Mouse (Mus musculus) heart, adult 2 months (tissue): ENCODE results near the gene Ppt2. TPM values are rescaled to one million over a fixed set of nuclear protein-coding genes. Genes with fewer than 3 reads are reported as not detected.

ENCODE experiments used
- DNase-seq, 2 experiments: peaks; one replicate each; pipeline ENCODE4 v3.0.0; 2021
- H3K27ac ChIP-seq: fragments of 200-600 bp; 2 replicates; pipeline ENCODE4 v1.8.1; 2022
- H3K27me3 ChIP-seq: fragments of 200-500 bp; 2 replicates; pipeline ENCODE4 v1.6.1; 2012; ENCODE audit warnings: mild to moderate bottlenecking, low read length, inconsistent platforms, mixed read lengths; ENCODE audit not compliant: control insufficient read depth, insufficient read depth
- H3K36me3 ChIP-seq: fragments of 200-500 bp; 2 replicates; pipeline ENCODE4 v1.6.1; 2012; ENCODE audit warnings: low read length, inconsistent platforms; ENCODE audit not compliant: control insufficient read depth, insufficient read depth
- H3K4me1 ChIP-seq: fragments of 200-500 bp; 2 replicates; pipeline ENCODE4 v1.6.1; 2011; ENCODE audit warnings: low read length; ENCODE audit not compliant: control insufficient read depth, insufficient read depth
- H3K4me3 ChIP-seq: fragments of 200-600 bp; 2 replicates; pipeline ENCODE4 v1.8.1; 2022
- H3K79me2 ChIP-seq: fragments of 200-500 bp; replicated peaks from 2 replicates; pipeline ENCODE4 v1.6.1; 2012; ENCODE audit warnings: mild to moderate bottlenecking, inconsistent platforms, low read length, moderate library complexity, mixed read lengths; ENCODE audit not compliant: control insufficient read depth, insufficient read depth
- H3K9ac ChIP-seq: fragments of 200-500 bp; 2 replicates; pipeline ENCODE4 v1.6.1; 2012; ENCODE audit warnings: low read depth, mild to moderate bottlenecking, control low read depth, inconsistent platforms, low read length, mixed read lengths
- CTCF ChIP-seq: fragments of 200-600 bp; IDR thresholded peaks from 2 replicates; pipeline ENCODE4 v1.8.1; 2022; ENCODE audit warnings: antibody characterized with exemption, mild to moderate bottlenecking, moderate library complexity
- EP300 ChIP-seq: fragments of 200-500 bp; IDR thresholded peaks from 2 replicates; pipeline ENCODE4 v1.6.1; 2011; ENCODE audit warnings: low read depth, low read length, control low read depth; ENCODE audit not compliant: insufficient read depth
- POLR2A ChIP-seq: fragments of 200-500 bp; IDR thresholded peaks from 2 replicates; pipeline ENCODE4 v1.6.1; 2011; ENCODE audit warnings: mild to moderate bottlenecking, low read depth, low read length, control low read depth; ENCODE audit not compliant: insufficient read depth
- WGBS: fragments of 180-500 bp; shearing (Covaris S2); methylation state at CpG from one replicate; pipeline ENCODE4 v1.1.7; 2018; 5-methylcytosine and 5-hydroxymethylcytosine counted together
- intact Hi-C: fragments of 180-260 bp; cut with DNase I; formaldehyde crosslinking; loops from one replicate; pipeline ENCODE4 v1.15.1; 2025
- polyA plus RNA-seq: library from polyadenylated mRNA; depleted of rRNA; stranded (reverse); fragments of >200 nt; gene quantifications from 2 replicates; pipeline ENCODE4 v1.2.3, GENCODE M21; 2012
- total RNA-seq, 2 experiments: library from RNA; stranded (reverse); gene quantifications; 2 replicates each; pipeline ENCODE4 v1.2.3; 2021

Ppt2 gene
- total and polyA plus RNA-seq, 3 experiments: 50.5 to 63.9 (median 53.0) TPM

- peak in 1 of 2 experiments; percentile 54 for DNase-seq
- TF ChIP-seq POLR2A: no peak
- no peak for TF ChIP-seq EP300
- TF ChIP-seq CTCF: no peak
- H3K9ac ChIP-seq: no peak overlapping the region
- peak overlapping the region; percentile 83 for H3K27ac ChIP-seq
- 76% methylated on average over 13 of the region's 13 CpGs for WGBS
- no peaks in the 10 kb centered on the region for H3K36me3 ChIP-seq
- no peaks in the 10 kb centered on the region for H3K79me2 ChIP-seq
- no peak overlapping the region for H3K4me3 ChIP-seq
- no peaks in the 10 kb centered on the region for H3K27me3 ChIP-seq
- peaks cover 26% of the 10 kb centered on the region for H3K4me1 ChIP-seq
- intact Hi-C loops: loop anchor here (1.0 to 2.0 kb wide), 2 partner anchors 26 to 59 kb away; no protein-coding TSS in a partner anchor
These were observed 26.1 kb upstream of the Ppt2 start for GRCm38 (mm10) chr17:34654392-34654791.

- Histone ChIP-seq H3K9ac (no peak overlapping the region), H3K36me3 (no peaks in the 10 kb centered on the region), H3K27me3 (no peaks in the 10 kb centered on the region), H3K27ac (peak overlapping the region; percentile 83), H3K4me1 (peaks cover 23% of the 10 kb centered on the region), H3K4me3 (no peak overlapping the region), H3K79me2 (no peaks in the 10 kb centered on the region)
- DNase-seq: peak; percentile 61 to 76
- intact Hi-C loops: loop anchor here (1.0 to 2.0 kb wide), 2 partner anchors 27 to 59 kb away; no protein-coding TSS in a partner anchor
- TF ChIP-seq EP300 (no peak), CTCF (peak; percentile 93)
- 68% methylated on average over 9 of the region's 9 CpGs for WGBS
These were observed 25.5 kb upstream of the Ppt2 start for GRCm38 (mm10) chr17:34653746-34654285.

GRCm38 (mm10) chr17:34652985-34653384 is 24.7 kb upstream of the Ppt2 start:
- no peaks in the 10 kb centered on the region for H3K36me3 ChIP-seq
- peaks cover 23% of the 10 kb centered on the region for H3K4me1 ChIP-seq
- H3K4me3 ChIP-seq: no peak overlapping the region
- no peak overlapping the region for H3K27ac ChIP-seq
- intact Hi-C loops: no loop called here
- TF ChIP-seq EP300: no peak
- WGBS: 91% methylated on average over 8 of the region's 8 CpGs
- no peaks in the 10 kb centered on the region for H3K79me2 ChIP-seq
- no peaks in the 10 kb centered on the region for H3K27me3 ChIP-seq
- DNase-seq: no peak
- no peak overlapping the region for H3K9ac ChIP-seq

- Histone ChIP-seq H3K27ac (no peak overlapping the region), H3K4me1 (peaks cover 24% of the 10 kb centered on the region), H3K9ac (no peak overlapping the region), H3K27me3 (no peaks in the 10 kb centered on the region), H3K36me3 (no peaks in the 10 kb centered on the region), H3K79me2 (no peaks in the 10 kb centered on the region; the same call in 1 of the 2 replicates), H3K4me3 (no peak overlapping the region)
- intact Hi-C loops: no loop called here
- TF ChIP-seq EP300: no peak
- TF ChIP-seq POLR2A: no peak
- no peak for TF ChIP-seq CTCF
- WGBS: 92% methylated on average over 10 of the region's 10 CpGs
- DNase-seq: no peak
These were observed 24.2 kb upstream of the Ppt2 start for GRCm38 (mm10) chr17:34652546-34652945.

GRCm38 (mm10) chr17:34651507-34652221 is 23.4 kb upstream of the Ppt2 start:
- intact Hi-C loops: no loop called here
- Histone ChIP-seq H3K27me3 (no peaks in the 10 kb centered on the region), H3K36me3 (no peaks in the 10 kb centered on the region), H3K27ac (no peak overlapping the region), H3K4me1 (peaks cover 20% of the 10 kb centered on the region), H3K9ac (no peak overlapping the region), H3K79me2 (no peaks in the 10 kb centered on the region; the same call in 1 of the 2 replicates), H3K4me3 (no peak overlapping the region)
- WGBS: 57% methylated on average over 19 of the region's 19 CpGs
- peak; percentile 56 to 62 for DNase-seq
- TF ChIP-seq POLR2A: no peak
- no peak for TF ChIP-seq EP300
- peak; percentile 69 for TF ChIP-seq CTCF

- intact Hi-C loops: no loop called here
- no peak for TF ChIP-seq POLR2A
- no peak for TF ChIP-seq EP300
- TF ChIP-seq CTCF: no peak
- Histone ChIP-seq H3K36me3 (no peaks in the 10 kb centered on the region), H3K4me1 (peaks cover 16% of the 10 kb centered on the region), H3K9ac (no peak overlapping the region), H3K27me3 (no peaks in the 10 kb centered on the region), H3K4me3 (no peak overlapping the region), H3K27ac (no peak overlapping the region), H3K79me2 (no peaks in the 10 kb centered on the region; the same call in 1 of the 2 replicates)
- WGBS: 87% methylated on average over 14 of the region's 14 CpGs
- no peak for DNase-seq
These were observed 22.5 kb upstream of the Ppt2 start for GRCm38 (mm10) chr17:34650781-34651180.
